Comparison of ENCODE assay signal across 9 mouse cellular contexts in genomic region chr12:77638266-77638665, GRCm38 (mm10).
DNase-seq lines count a peak whose midpoint lies in the region; ATAC-seq lines count a peak whose summit lies in the region.
"Had no signal": no experiment of that assay in that cellular context is flagged by ENCODE, and none has a peak within 500 bp of the region (broad histone marks: within the 10 kb centered on the region; RNA-seq: fewer than 3 reads in every experiment).

No protein-coding gene starts in this region.

- ATAC-seq in hindbrain, embryonic 16.5 days, result peak; percentile 70
- ATAC-seq in hindbrain, embryonic 12.5 days (ENCODE audit: low FRiP score), result no peak
- ATAC-seq in kidney, embryonic 16.5 days (ENCODE audit: low FRiP score, low TSS enrichment), result peak; percentile 91
- no peak for ATAC-seq in CD4-positive, CD25-positive, alpha-beta regulatory T cell, adult 4 months

- peak; percentile 86 to 89 for DNase-seq in adrenal gland, adult (ENCODE audit: inconsistent age in 2 of 2, low spot score in 1 of 2)
- DNase-seq in cerebellum, postnatal 25 days, result peak; percentile 53 to 64
- peak; percentile 12 for DNase-seq in testis, postnatal 14 days (ENCODE audit: low spot score)
- no peak for DNase-seq in thymus, postnatal 25 days

- no peak overlapping the region for H3K4me3 ChIP-seq in hindbrain, embryonic 16.5 days (ENCODE audit: low read length)
- no peak overlapping the region for H3K4me3 ChIP-seq in hindbrain, embryonic 12.5 days
- no peak overlapping the region for H3K4me3 ChIP-seq in kidney, embryonic 16.5 days (ENCODE audit: low read length)
- H3K4me3 ChIP-seq: neural tube, embryonic 13.5 days had no signal

- H3K4me2 ChIP-seq in hindbrain, embryonic 16.5 days (ENCODE audit: low read length), result no peak overlapping the region
- no peak overlapping the region for H3K4me2 ChIP-seq in hindbrain, embryonic 12.5 days (replicated peaks)
- H3K4me2 ChIP-seq in kidney, embryonic 16.5 days (replicated peaks; ENCODE audit: low read depth, low read length), result peak overlapping the region; percentile 7; the same call in 1 of the 2 replicates
- H3K4me2 ChIP-seq: neural tube, embryonic 13.5 days had no signal

- no peak overlapping the region for H3K9ac ChIP-seq in hindbrain, embryonic 16.5 days (ENCODE audit: low read depth, low read length)
- H3K9ac ChIP-seq in hindbrain, embryonic 12.5 days, result no peak overlapping the region
- H3K9ac ChIP-seq in kidney, embryonic 16.5 days (replicated peaks; ENCODE audit: low read length), result no peak overlapping the region
- H3K9ac ChIP-seq: neural tube, embryonic 13.5 days had no signal

- 56% methylated on average over 7 of the region's 7 CpGs for WGBS in hindbrain, embryonic 16.5 days
- WGBS in hindbrain, embryonic 12.5 days, result 60% methylated on average over 7 of the region's 7 CpGs
- WGBS in kidney, embryonic 16.5 days, result 15% methylated on average over 7 of the region's 7 CpGs

- no peaks in the 10 kb centered on the region; the same call in 1 of the 2 replicates for H3K4me1 ChIP-seq in hindbrain, embryonic 16.5 days (ENCODE audit: control insufficient read depth, insufficient read depth, low read depth, low read length)
- H3K4me1 ChIP-seq in hindbrain, embryonic 12.5 days, result peaks cover 7% of the 10 kb centered on the region
- H3K4me1 ChIP-seq in kidney, embryonic 16.5 days (ENCODE audit: insufficient read depth, low read length), result peaks cover 14% of the 10 kb centered on the region

- H3K27me3 ChIP-seq in hindbrain, embryonic 16.5 days (replicated peaks; ENCODE audit: control insufficient read depth, insufficient read depth, low read length), result no peaks in the 10 kb centered on the region
- no peaks in the 10 kb centered on the region for H3K27me3 ChIP-seq in hindbrain, embryonic 12.5 days
- no peaks in the 10 kb centered on the region for H3K27me3 ChIP-seq in kidney, embryonic 16.5 days (ENCODE audit: insufficient read depth, low read length)
- H3K27me3 ChIP-seq: neural tube, embryonic 13.5 days had no signal

- H3K36me3 ChIP-seq in hindbrain, embryonic 16.5 days (ENCODE audit: control insufficient read depth, insufficient read depth, low read length), result no peaks in the 10 kb centered on the region
- H3K36me3 ChIP-seq in hindbrain, embryonic 12.5 days, result no peaks in the 10 kb centered on the region
- no peaks in the 10 kb centered on the region for H3K36me3 ChIP-seq in kidney, embryonic 16.5 days (ENCODE audit: insufficient read depth, low read length)
- H3K36me3 ChIP-seq: neural tube, embryonic 13.5 days had no signal

- no peaks in the 10 kb centered on the region for H3K9me3 ChIP-seq in hindbrain, embryonic 16.5 days (ENCODE audit: control insufficient read depth, low read length)
- no peaks in the 10 kb centered on the region for H3K9me3 ChIP-seq in hindbrain, embryonic 12.5 days (replicated peaks)
- H3K9me3 ChIP-seq in kidney, embryonic 16.5 days (ENCODE audit: low read length), result no peaks in the 10 kb centered on the region
- H3K9me3 ChIP-seq: neural tube, embryonic 13.5 days had no signal

- peak overlapping the region; percentile 37; the same call in 1 of the 2 replicates for H3K27ac ChIP-seq in hindbrain, embryonic 16.5 days (ENCODE audit: low read depth, low read length)
- H3K27ac ChIP-seq in hindbrain, embryonic 12.5 days, result no peak overlapping the region
- H3K27ac ChIP-seq in kidney, embryonic 16.5 days (ENCODE audit: low read length), result no peak overlapping the region
- H3K27ac ChIP-seq: neural tube, embryonic 13.5 days had no signal

Comparison
In these comparisons a context has a peak if more than half of its experiments do, and no peak if none do; other contexts are left out.
1. ATAC-seq: peak in hindbrain, embryonic 16.5 days (single experiment) and kidney, embryonic 16.5 days (single experiment); none in hindbrain, embryonic 12.5 days (single experiment) and CD4-positive, CD25-positive, alpha-beta regulatory T cell, adult 4 months (single experiment).